Mouse (Mus musculus) midbrain, embryonic 11.5 days (tissue): ENCODE data around the gene Gm10100. TPM values are rescaled to one million over a fixed set of nuclear protein-coding genes. Genes with fewer than 3 reads are reported as not detected.
"Not testable (repeated sequence)": the region's sequence is repeated elsewhere in the genome, so short reads cannot be mapped to it uniquely, and the experiment has no call there.

ENCODE experiments used
- ATAC-seq: fragments of 200-750 bp; cut with Nextera tagmentation; 2 replicates; pipeline ENCODE4 v1.8.0; 2017; ENCODE audit warnings: moderate TSS enrichment, moderate library complexity; ENCODE audit not compliant: low FRiP score
- DNase-seq: peaks from one replicate; pipeline ENCODE4 v3.0.0; 2015; ENCODE audit warnings: low spot score; ENCODE audit errors: missing footprints
- H3K27ac ChIP-seq: fragments of 300-500 bp; sonication (generic); 2 replicates; pipeline ENCODE4 v1.5.1; 2014; ENCODE audit warnings: low read depth, low read length
- H3K27me3 ChIP-seq: fragments of 300-500 bp; sonication (generic); 2 replicates; pipeline ENCODE4 v1.6.1; 2014; ENCODE audit warnings: mild to moderate bottlenecking, low read length, moderate library complexity, mixed read lengths; ENCODE audit not compliant: control insufficient read depth, insufficient read depth
- H3K36me3 ChIP-seq: fragments of 300-500 bp; sonication (generic); 2 replicates; pipeline ENCODE4 v1.6.1; 2014; ENCODE audit warnings: mild to moderate bottlenecking, low read length, moderate library complexity, mixed read lengths; ENCODE audit not compliant: control insufficient read depth, insufficient read depth
- H3K4me1 ChIP-seq: fragments of 300-500 bp; sonication (generic); 2 replicates; pipeline ENCODE4 v1.6.1; 2014; ENCODE audit warnings: low read length; ENCODE audit not compliant: control insufficient read depth, insufficient read depth
- H3K4me2 ChIP-seq: fragments of 300-500 bp; sonication (generic); 2 replicates; pipeline ENCODE4 v1.6.1; 2014; ENCODE audit warnings: mild to moderate bottlenecking, moderate library complexity
- H3K4me3 ChIP-seq: fragments of 300-500 bp; sonication (generic); 2 replicates; pipeline ENCODE4 v1.5.1; 2014; ENCODE audit warnings: low read depth, low read length
- H3K9ac ChIP-seq: fragments of 300-500 bp; sonication (generic); 2 replicates; pipeline ENCODE4 v1.6.1; 2014; ENCODE audit warnings: low read length
- H3K9me3 ChIP-seq: fragments of 300-500 bp; sonication (generic); 2 replicates; pipeline ENCODE4 v1.6.1; 2016; ENCODE audit warnings: low read length; ENCODE audit not compliant: control insufficient read depth
- WGBS: fragments of 180-500 bp; shearing (Covaris S2); extraction: QIAGEN DNeasy Blood & Tissue Kit; methylation state at CpG from one replicate; pipeline ENCODE4 v1.1.7; 2014; 5-methylcytosine and 5-hydroxymethylcytosine counted together
- polyA plus RNA-seq: library from polyadenylated mRNA; unstranded; fragments of >200 nt; fragmentation: Nextera tagmentation; extraction: Ambion mirVana; gene quantifications from 2 replicates; pipeline ENCODE4 v1.2.1, GENCODE M21; 2014

The Gm10100 gene
- polyA plus RNA-seq, 1 experiment from 2014 or later: not detected

DNA sequence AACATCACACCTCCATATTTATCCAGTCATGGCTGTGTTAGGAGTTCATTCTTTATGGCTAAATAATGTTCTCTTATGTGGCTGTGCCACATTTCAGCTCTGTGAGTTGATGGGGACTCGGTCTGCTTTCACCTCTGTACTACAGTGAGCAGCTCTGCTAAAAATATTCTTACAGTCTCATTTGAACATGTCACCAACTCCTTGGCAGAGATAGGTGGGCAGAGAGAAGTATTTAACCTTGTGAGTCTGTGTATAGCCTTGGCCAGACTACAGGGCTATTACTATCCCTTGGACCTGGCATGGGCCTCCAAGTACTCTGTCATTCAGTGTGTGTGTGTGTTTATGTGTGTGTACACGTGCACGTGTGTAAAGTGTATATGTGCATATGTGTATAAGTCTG is 45.9 kb downstream of the Gm10100 start:
- not testable (repeated sequence) for H3K4me3 ChIP-seq, ATAC-seq, H3K4me2 ChIP-seq, H3K4me1 ChIP-seq, H3K9me3 ChIP-seq, H3K9ac ChIP-seq, H3K36me3 ChIP-seq, H3K27ac ChIP-seq, DNase-seq, H3K27me3 ChIP-seq
- 75% methylated on average over 1 of the region's 3 CpGs for WGBS

Other genes starting within 250 kb of the Gm10100 start
- 38.7 and 42.2 TPM in 2 replicates for gene Fam207a, start 210.7 kb upstream of the Gm10100 start, polyA plus RNA-seq
- 0.57 and 0.59 TPM in 2 replicates for gene Itgb2, start 196.2 kb upstream of the Gm10100 start, polyA plus RNA-seq
- 68.5 and 73.2 TPM in 2 replicates for gene Pttg1ip, start 144.8 kb upstream of the Gm10100 start, polyA plus RNA-seq
- gene Sumo3, start 120.4 kb upstream of the Gm10100 start, polyA plus RNA-seq: 338 and 353 TPM in 2 replicates
- 2.4 TPM in 1 of 2 replicates, not detected in the other for gene Gm49325, start 120.3 kb upstream of the Gm10100 start, polyA plus RNA-seq
- gene Ube2g2, start 104.2 kb upstream of the Gm10100 start, polyA plus RNA-seq: 42.8 and 47.6 TPM in 2 replicates
- 0.72 and 1.2 TPM in 2 replicates for gene Tspear, start 39.9 kb upstream of the Gm10100 start, polyA plus RNA-seq
- gene Gm19402, start 35.7 kb upstream of the Gm10100 start, polyA plus RNA-seq: not detected in 2 replicates
- not detected in 2 replicates for gene Gm9508, start 29.3 kb upstream of the Gm10100 start, polyA plus RNA-seq
- not detected in 2 replicates for gene Gm10272, start 19.9 kb upstream of the Gm10100 start, polyA plus RNA-seq
- gene Gm10024, start 15.0 kb upstream of the Gm10100 start, polyA plus RNA-seq: not detected in 2 replicates
- gene Gm10142, start 10.7 kb upstream of the Gm10100 start, polyA plus RNA-seq: not detected in 2 replicates
- not detected in 2 replicates for gene Krtap12-1, start 5.9 kb upstream of the Gm10100 start, polyA plus RNA-seq
- gene Gm18596, start 16.2 kb downstream of the Gm10100 start, polyA plus RNA-seq: not detected in 2 replicates
- gene Gm9736, start 24.9 kb downstream of the Gm10100 start, polyA plus RNA-seq: not detected in 2 replicates
- gene Gm3233, start 33.2 kb downstream of the Gm10100 start, polyA plus RNA-seq: not detected in 2 replicates
- gene Gm3238, start 44.8 kb downstream of the Gm10100 start, polyA plus RNA-seq: not detected in 2 replicates
- gene Gm7138, start 50.5 kb downstream of the Gm10100 start, polyA plus RNA-seq: not detected in 2 replicates
- gene Gm3250, start 56.1 kb downstream of the Gm10100 start, polyA plus RNA-seq: not detected in 2 replicates
- not detected in 2 replicates for gene Gm7137, start 61.7 kb downstream of the Gm10100 start, polyA plus RNA-seq
- gene Gm9639, start 68.6 kb downstream of the Gm10100 start, polyA plus RNA-seq: not detected in 2 replicates
- not detected in 2 replicates for gene Gm19668, start 72.6 kb downstream of the Gm10100 start, polyA plus RNA-seq
- gene Gm9507, start 85.4 kb downstream of the Gm10100 start, polyA plus RNA-seq: not detected in 2 replicates
- gene Gm2696, start 88.2 kb downstream of the Gm10100 start, polyA plus RNA-seq: not detected in 2 replicates
- not detected in 2 replicates for gene Krtap10-4, start 100.6 kb downstream of the Gm10100 start, polyA plus RNA-seq
- gene Krtap10-10, start 109.5 kb downstream of the Gm10100 start, polyA plus RNA-seq: not detected in 2 replicates
- not detected in 2 replicates for gene Gm36176, start 120.3 kb downstream of the Gm10100 start, polyA plus RNA-seq
- not detected in 2 replicates for gene Gm10318, start 126.4 kb downstream of the Gm10100 start, polyA plus RNA-seq
- gene Gm3285, start 135.5 kb downstream of the Gm10100 start, polyA plus RNA-seq: not detected in 2 replicates
- 2.7 and 2.8 TPM in 2 replicates for gene Lrrc3, start 176.1 kb downstream of the Gm10100 start, polyA plus RNA-seq
- 0.75 and 1.5 TPM in 2 replicates for gene Trpm2, start 244.1 kb downstream of the Gm10100 start, polyA plus RNA-seq